Mouse (Mus musculus) kidney, postnatal 25 days (tissue): ENCODE measurements around the gene Usp22.
"Not testable (repeated sequence)": the region's sequence is repeated elsewhere in the genome, so short reads cannot be mapped to it uniquely, and the experiment has no call there.

Experiments
- DNase-seq, 2 experiments: peaks; one replicate each; pipeline ENCODE4 v3.0.0; 2021; ENCODE audit warnings: mixed read lengths in 2 of 2

Usp22 gene

DNA sequence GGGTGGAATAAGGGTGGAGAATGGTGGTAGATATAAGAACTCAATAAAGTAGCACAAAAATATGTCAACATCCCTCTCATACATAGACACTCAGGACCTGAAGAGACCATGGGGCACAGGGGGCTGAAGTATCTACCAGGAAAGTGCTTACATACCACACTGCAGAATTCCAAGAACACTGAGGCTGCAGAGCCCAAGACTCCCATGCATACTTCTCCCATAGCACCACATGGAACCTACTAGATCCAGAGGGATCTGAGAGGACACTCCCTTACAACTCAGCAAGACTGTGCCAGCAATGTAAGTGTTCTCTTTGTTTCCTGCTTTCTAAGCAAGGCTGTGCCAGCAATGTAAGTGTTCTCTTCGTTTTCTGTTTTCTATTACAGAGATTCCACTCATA is 9.0 kb upstream of the Usp22 start:
- no peak for DNase-seq

DNA sequence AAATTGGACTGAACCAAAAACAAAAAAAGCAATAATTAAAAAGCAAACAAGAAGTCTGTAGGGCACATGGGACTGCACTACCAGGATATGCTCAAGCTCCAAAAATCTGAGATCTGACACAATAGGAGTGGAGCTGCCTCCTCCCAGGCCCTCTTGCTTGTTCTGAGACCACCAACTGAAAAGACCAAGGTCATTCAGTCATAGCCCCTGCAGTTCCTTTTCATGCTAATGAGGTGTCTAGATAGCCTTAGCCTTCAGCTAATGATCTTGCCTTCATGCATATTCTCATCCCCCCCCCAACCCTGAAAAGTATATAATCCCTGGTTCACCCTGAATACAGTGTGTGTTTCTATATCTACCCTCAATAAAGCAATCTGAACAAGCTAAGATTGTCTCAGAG is 6.8 kb upstream of the Usp22 start:
- no peak for DNase-seq

DNA sequence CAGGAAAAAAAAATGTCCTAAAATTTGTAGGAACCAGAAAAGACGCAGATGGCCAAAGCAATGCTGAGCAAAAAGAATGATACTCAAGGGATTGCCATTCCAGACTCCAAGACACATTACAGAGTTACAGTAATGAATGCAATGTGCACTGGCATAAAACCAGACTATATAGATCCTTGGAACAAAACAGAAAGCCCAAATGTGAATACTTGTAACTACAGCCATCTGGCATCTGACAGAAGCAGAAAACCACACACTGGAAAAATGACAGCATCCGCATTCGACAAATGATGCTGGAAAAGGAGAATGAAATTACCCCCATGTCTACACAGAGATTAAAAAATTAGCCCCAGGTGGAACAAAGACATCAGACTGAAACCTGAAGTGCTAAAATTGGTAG is 5.5 kb upstream of the Usp22 start:
- no peak for DNase-seq

DNA sequence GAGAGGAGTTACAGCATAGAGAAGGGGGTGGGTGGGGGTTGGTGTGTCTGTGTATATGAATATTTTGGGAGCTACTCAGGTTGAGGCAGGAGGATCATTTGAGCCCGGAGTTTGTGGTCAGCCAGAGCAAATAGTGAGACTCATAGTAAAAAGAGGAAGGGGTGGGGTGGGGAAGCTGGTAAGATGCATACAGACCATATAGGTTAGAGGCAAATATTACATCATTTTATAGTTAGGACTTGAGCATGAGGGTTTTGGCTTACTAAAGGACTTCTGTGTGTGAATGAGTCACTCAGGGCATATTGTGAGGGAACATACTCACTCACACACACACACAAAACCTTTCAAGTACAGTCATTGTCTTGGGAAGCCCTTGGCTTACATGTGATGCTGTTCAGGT is 1.5 kb upstream of the Usp22 start:
- no peak for DNase-seq

DNA sequence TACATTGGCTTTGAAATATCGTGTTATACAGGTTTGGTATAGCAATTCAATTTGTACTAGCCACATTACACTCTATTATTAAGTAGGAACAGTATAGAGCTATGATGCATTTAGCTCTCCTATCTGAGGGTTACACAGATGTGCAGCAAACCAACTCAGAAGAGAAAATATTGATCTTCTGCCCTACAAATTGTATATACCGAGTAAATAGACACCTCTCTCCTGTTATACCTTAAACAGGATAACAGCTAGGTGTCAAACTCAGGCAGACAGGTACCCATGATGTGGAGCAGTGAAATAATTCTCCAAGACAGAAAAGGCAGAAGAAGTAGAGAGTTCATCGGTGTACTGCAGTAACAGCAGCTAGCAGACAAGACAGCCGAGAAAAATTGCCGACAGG is 923 bp upstream of the Usp22 start:
- no peak for DNase-seq

DNA sequence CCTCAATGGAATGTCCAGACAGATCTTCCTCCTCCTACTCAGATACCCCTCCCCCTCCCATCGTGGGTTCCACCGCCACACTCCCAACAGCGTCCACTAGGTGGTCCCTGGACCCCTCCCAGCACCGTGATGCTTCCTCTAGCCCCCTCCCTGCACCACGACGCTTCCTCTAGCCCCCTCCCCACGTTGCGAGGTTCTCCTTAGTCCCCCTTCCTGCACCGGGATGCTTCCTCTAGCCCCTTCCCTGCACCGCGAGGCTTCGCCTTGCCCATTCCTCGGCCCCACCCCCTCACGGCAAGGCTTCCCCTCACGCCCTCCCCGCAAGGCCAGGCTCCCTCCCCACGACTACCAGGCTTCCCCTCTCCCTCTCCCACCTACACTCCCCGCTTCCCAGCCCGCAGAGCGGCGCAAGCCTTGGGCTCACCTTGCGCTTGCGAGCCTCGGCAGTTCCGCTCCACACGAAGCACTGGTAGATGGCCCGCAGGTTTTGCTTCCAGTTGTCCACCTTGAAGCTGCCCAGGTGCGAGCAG is 499 bp downstream of the Usp22 start:
- peak; percentile 50 to 81 for DNase-seq

DNA sequence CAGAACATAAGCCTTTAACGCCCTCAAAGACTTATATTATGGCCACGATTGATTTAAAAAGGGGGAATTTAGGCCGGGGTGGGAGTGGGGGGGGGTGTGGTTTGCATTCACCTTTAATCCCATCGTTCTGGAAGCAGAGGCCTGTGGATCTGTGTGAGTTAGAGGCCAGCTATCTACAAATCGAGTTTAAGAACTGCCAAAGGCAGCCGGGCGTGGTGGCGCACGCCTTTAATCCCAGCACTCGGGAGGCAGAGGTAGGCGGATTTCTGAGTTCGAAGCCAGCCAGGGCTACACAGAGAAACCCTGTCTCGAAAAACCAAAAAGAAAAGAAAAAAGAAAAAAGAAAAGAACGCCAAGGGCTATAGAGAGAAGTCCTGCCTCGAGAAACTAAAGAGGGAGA is 1.4 kb downstream of the Usp22 start:
- not testable (repeated sequence) for DNase-seq

DNA sequence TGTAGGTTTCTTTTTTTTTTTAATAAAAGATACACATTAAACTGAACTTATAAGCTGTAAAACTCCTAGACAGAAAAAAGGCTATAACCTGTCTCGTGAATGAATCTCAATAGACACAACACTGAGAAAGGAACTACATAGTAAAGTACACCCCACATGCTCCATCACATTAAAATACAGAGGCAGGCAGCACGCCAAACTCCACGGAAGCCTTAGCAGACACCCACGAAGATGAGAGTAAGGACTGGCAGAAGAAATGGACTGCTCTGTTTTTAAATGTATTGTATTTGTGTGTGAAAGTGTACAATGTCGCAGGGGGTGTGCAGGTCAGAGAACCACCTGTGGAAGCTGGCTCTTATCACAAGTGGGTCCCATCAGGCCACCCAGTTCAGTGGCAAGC is 4.7 kb downstream of the Usp22 start:
- DNase-seq: no peak

DNA sequence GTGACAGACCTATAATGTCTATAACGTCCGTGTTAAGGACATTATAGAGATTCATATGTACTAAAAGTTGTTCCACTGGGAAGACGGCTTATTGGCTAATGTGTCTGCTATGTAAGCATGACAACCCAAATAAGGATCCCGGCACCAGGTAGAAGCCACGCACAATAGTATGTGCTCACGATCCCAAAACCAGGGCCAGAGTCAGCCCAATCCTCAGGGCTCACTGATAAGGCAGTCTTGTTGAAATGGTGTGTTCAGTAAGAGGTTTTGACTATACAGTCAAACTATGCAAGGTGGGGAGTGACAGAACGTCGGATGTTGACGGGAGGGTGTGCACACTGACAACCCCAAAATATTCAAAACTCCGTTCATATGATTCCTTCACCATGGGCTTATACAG is 10.0 kb downstream of the Usp22 start:
- no peak for DNase-seq

DNA sequence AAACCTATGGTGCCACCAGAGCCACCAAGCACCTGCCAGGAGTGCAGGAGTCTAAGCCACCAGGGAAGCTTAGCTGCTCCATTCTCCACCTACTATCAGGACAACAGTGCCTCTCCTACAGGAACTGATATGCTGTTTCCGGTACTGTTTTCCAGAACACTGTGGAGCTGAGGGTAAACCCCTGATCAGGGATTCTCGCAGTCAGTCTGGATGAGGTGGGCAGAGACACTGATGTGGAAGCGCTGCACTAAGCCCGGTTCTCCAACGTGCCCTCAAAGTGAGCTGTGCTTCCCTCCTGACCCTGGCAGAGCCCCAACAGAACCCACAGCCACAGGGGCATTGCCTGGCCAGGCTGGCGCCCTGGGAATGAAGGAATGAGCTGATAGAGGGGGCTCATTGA is 10.5 kb downstream of the Usp22 start:
- no peak for DNase-seq

DNA sequence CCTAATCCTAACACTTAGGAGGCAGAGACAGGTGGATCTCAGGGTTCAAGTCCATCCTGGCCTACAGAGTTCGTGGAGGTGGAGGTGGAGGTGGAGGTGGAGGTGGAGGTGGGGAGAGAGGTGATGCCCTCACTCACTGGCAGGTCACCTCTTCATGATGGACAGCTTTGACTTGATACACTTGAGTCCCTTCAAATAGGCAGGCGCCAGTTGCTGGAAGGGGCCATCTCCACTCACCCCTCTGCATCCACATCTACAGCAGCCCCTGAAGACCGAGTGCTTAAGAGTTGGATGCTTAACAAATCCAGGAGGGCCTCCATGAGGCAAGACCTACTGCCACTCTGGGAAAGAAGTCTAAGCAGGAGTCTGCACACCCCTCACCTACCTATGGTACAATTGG is 11.5 kb downstream of the Usp22 start:
- DNase-seq: no peak

DNA sequence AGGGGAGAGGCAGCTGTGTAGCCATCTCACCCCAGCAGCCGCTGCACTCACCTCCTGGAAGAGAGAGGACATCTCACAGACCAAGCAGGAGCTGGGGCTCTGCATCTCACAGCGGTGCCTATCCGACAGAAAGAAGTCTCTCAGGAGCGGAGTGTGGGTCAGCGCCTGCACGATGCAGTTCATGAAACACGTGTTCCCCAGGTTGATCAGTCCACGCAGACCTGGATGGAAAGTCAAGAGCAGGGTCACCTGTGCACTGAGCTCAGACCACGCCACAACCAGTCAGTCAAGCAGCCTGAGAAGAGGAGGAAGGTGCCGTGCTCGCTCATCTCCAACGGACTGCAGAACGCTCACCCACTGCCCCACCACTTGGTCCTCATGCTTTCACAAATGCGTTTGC is 12.1 kb downstream of the Usp22 start:
- no peak for DNase-seq

DNA sequence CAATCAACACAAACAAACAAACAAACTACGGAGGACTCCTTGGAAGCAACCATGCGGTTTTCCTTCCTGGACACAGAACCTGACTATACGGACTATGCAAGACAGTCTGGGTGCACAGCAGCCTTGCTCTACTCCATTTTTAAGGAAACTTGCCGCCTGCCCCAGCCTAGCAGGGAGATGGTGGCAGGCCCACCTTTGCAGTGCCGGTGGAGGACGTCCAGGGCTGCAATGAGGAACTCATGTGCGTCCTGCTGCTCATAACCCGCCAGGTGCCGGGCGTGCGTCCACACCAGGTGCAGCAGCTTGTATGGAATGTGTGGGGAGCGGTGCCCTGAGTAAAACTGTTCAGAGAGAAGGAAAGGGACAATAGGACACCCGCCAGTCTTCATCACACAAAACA is 13.7 kb downstream of the Usp22 start:
- DNase-seq: no peak

DNA sequence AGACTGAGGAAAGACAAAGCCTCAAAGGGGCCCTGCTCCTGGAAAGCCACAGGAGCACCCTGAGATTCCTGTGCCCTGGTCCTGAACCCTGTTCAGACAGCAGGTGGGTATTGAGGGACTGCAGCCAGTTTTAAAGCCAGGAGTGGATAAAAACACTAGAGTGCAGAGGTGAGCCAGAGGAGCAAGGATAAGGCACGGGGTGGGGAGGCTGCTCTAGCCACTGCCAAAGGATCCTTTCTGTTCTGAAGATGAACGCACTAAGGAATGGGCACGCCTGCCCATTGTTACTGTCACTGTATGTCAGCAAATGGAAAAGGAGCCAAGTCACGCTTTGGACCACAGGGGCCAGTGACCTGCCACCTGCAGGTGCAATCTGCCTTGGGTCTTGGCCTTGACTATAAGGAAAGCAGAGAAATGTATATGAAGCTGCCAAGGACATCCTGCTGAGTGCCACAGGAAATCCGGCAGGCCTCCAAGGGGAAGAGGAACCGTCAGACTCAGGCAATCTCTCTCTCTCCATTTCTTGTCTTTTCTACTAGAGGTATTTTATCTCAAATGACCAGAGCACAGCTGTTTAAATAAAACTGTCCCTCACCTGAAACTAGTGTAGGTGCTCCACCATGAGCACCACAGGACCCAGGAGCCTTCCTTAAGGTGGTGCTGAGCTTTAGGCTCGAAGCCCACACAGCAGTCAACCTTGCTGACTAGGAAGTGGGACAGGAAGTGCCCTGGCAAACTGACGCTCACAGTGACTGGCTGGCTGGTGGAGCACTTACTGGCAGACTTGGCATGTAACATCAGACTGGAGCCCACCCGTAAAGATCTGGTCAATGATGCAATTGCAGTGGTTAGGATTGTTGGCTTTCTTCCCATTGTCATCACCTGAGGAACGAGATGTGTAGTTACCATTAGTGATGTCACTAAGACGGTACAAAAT is 14.8 kb downstream of the Usp22 start:
- no peak for DNase-seq

DNA sequence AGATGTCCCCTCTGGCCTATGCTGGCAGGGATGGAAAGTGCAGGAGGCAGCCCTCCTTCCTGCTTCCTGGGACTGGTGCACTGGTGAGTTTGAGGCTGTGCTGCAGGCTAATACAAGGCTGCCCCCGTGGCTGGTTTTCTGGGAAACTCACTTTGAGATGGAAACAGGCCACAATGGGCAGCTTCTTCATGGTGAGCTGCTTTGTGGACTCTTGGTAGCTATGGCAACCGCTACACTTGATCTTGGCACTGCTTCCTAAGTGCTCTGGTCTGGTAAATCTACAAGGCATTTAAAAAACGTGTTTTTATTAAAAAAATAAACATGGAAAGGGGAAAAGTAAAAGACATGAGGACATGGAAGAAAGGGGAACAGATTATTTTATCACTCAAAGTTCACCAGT is 16.7 kb downstream of the Usp22 start:
- no peak for DNase-seq

DNA sequence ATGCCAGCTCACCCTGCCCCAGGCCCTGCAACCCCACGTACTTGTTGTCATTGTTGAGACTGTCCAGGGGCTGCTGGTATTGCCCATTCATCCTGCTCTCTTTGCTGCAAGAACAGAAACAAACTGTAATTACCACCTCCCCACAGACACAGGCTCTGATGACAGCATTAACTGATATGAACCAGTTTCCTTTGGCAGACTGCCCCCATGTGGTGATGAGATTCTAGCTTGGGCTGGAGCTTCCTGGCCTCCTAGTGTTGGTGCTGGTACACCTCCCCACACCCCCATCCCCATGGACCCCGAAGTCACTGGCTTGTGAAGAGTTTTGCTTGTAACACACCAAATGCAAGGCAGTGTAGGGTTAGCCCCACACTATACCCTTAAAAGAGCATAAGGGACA is 19.1 kb downstream of the Usp22 start:
- DNase-seq: peak in 1 of 2 experiments; percentile 58

DNA sequence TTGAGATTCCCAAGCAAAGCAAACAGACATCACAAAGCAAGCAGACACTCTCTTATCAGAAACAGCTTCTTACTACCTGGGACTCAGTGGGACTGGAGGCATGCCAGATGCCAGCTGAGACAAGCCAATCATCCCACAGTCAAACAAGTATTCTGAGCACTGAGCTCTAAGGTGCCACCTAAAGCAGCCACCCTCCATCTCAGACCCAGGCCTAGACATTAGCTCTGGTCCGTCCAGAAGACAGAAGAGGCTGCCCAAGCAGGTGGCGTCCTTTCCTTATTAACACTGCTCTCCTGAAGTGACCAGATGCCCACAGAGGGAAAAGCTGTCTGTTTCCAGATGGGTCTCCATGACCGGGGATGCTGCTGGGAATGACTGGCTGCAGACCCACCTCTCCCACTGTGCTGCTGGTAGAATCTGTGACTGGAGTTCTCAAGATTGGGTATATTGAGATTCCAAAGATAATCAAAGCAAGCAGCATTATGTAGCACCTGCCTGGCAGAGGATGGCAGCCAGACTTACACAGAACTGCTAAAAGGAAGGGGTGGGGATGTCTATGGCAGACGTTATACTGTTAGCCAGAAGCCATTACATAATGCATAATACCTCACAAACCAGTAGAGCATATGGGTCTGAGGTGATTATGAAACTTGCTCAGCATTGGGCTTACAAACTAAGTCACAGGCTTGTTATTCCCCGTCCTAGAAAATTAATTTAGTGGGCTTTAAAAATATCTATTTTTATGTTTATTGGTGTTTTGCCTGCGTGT is 24.4 kb downstream of the Usp22 start:
- DNase-seq: no peak

DNA sequence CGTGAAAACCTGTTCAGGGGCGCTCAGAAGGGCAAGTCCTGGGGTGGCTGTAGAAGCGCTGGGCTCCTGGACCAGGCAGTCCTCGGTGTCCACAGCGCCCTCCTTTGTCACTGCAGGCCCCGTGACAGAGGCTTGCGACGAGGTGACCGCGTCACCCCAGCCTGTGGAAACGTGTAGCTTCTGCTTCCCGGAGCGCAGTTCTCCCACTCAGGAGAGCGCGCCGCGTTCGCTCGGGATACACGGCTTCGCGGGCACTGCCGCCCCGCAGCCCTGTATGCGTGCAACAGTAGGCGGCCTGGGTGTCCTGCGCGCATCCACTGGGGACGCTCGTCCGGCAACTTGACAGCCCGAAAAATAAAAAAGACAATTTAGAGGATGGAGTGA is 27.6 kb downstream of the Usp22 start:
- DNase-seq: no peak

DNA sequence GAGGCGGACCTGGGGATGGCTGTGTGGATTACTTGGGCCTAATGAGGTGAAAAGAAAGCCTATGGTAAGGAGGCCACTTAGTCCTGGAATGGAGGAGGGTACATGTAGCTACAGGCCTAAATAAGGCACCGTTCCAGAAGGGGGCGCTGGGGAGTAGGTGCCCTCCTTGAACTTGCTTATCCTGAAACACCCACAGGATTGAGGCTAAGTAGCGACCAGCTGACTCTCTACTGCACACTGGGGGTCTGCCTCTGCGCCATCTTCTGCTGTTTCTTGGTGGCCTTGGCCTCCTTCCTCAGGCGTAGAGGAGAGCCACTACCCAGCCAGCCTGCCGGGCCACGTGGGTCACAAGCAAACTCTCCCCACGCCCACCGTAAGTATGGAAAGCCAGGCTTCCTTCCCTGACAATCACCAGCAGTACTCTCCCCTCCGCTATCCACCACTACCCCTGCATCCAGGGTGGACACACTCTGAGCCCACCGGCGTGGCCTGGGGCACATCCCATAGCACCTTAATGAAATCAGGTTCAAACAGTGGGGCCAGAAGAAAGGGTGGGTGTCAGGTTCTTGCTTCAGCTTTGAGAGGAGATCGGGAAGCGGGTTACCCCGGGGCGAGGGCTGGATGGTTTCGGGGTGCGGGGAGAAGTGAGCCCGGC is 28.1 kb downstream of the Usp22 start:
- peak in 1 of 2 experiments; percentile 41 for DNase-seq

DNA sequence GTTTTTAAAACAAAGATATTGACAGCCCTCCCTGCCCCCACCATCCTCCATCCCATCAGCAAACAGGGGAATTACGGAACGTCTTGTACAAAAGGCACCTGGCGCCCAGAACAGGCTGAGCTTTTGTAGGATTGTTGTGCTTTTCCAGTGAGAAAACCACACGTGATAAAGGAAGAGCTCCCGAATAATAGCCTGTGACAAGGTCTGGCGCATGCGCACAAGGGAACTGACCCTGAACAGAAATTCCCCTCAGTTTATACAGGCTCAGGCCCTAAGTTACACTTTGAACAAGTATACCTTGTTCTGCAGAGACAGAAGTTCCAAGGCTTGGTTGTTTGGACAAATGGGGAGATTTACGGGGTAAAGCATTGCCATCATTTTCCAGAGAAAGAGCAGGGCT is 29.3 kb downstream of the Usp22 start:
- no peak for DNase-seq

DNA sequence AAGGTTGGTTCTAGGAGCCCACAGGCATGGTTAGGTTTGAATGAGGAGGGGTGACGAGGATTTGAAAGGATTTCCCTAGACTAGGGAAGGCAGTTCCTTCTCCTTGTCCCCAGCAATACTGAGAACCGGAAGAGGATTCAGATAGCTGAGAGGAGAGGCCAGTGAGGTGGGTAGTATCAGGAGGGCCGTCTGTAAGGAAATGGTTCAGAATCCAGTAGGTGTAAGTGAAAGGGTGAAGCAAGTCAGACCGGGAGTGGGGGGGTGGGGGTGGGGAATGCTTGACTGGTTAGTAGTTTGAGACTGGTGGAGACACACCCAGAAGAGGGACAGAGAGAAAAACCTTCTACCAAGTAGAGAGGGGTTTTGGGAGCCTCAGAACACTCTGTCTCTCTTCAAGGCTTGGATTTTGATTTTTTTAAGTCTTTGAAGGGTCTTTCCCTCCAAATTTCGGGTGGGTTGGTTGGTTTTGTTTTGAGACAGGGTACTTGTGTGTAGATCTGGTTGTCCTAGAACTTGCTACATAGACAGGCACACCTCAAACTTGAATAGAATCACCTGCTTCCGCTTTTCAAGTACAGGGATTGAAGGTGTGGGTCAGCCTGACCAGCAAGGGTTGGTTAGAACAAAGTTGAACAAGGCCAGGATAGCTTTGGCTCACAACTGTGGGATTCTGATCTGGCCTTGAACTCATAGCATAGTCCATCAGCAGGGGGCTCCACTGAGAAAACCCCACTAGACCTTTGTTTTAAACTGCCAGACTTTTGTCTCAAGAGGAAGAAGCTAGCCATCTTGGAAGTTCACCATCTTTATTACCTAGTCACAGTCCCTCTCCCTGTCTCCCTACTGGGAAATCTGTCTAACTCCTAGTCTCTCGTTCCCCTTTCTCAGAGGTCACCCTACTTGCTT is 31.0 kb downstream of the Usp22 start:
- DNase-seq: no peak

DNA sequence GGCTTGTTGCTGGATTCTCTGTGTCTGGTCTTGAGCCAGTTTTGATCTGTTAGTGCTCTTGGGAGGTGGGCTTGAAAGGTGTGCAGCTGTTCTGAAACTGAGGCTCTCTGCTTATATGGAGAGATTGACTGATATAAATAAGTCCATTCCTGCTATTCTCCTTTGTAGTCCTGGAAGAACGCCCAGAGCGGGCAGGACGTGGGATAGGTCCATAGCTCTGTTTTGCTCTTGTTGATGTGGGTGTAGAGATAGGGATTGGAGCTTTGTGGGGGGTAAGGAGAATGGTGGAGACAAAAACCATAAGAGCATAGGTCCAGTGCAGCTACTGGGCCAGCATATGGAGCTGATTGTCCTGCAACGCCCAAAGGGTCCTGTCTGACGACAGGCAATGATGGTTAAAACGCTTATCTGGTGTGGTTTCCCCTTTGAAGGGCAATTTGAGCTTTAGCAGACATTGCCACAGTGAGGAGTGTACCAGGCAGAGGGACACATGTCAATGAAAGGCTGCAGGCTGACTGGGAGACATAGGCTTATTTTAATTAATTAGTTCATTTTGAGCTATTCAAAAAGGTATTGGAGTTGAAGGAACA is 31.8 kb downstream of the Usp22 start:
- DNase-seq: no peak
